Mouse (Mus musculus) central nervous system, embryonic 14 days (tissue): ENCODE results near the gene Olfr948. TPM values are rescaled to one million over a fixed set of nuclear protein-coding genes. Genes with fewer than 3 reads are reported as not detected.

ENCODE experiments used
- polyA plus RNA-seq: library from polyadenylated mRNA; depleted of rRNA; stranded (reverse); fragments of >200 nt; gene quantifications from 2 replicates; pipeline ENCODE4 v1.2.3, GENCODE M21; 2012; rRNA removed

Olfr948 gene
- not detected in 2 replicates for polyA plus RNA-seq

GRCm38 (mm10) chr9:39325945-39326344, at the start of gene Olfr948:
TSS of gene Olfr948 (minus strand) at chr9:39326045.

DNA sequence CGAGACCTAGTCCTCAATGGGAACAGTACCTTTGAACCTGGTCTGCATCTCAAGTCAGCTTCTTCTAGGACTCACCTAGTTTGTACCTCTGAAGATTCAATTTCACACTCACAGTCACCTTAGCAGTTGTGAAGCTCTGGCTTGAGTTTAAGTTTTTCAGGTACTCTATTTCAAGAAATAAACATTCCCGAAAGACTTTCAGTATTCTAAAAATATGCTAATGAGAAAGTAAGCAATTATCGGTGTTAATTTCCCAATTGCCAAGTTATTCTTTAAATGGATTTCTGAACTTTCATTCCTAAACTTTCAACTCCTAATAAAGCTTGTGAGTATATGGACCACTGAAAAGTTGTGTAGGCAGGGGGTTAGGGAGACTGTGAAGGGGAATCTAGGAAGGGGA, 49.1 kb downstream of the Olfr948 start, which contains the start of gene Olfr945:
TSS of gene Olfr945 (minus strand) at position 101 of the 400 bp plus-strand sequence.

Other genes with a start within 250 kb of the Olfr948 start
- not detected in 2 replicates for gene Olfr938, start 247.2 kb downstream of the Olfr948 start, polyA plus RNA-seq
- gene Olfr27, start 197.9 kb downstream of the Olfr948 start, polyA plus RNA-seq = not detected in 2 replicates
- gene Olfr943, start 159.7 kb downstream of the Olfr948 start, polyA plus RNA-seq = not detected in 2 replicates
- not detected in 2 replicates for gene Olfr944, start 124.1 kb downstream of the Olfr948 start, polyA plus RNA-seq
- gene Olfr1537, start 76.1 kb downstream of the Olfr948 start, polyA plus RNA-seq = not detected in 2 replicates
- gene Olfr945, start 49.2 kb downstream of the Olfr948 start, polyA plus RNA-seq = not detected in 2 replicates
- gene Olfr951, start 61.4 kb upstream of the Olfr948 start, polyA plus RNA-seq = not detected in 2 replicates
- not detected in 2 replicates for gene Olfr952, start 101.1 kb upstream of the Olfr948 start, polyA plus RNA-seq
- not detected in 2 replicates for gene Olfr954, start 130.7 kb upstream of the Olfr948 start, polyA plus RNA-seq
- not detected in 2 replicates for gene Olfr955, start 145.9 kb upstream of the Olfr948 start, polyA plus RNA-seq
- gene Olfr44, start 167.9 kb upstream of the Olfr948 start, polyA plus RNA-seq = not detected in 2 replicates
- not detected in 2 replicates for gene Olfr957, start 189.8 kb upstream of the Olfr948 start, polyA plus RNA-seq
- not detected in 2 replicates for gene Olfr958, start 228.0 kb upstream of the Olfr948 start, polyA plus RNA-seq
- 0.03 TPM in 1 of 2 replicates, not detected in the other for gene Olfr959, start 249.5 kb upstream of the Olfr948 start, polyA plus RNA-seq